Mouse (Mus musculus) neural tube, embryonic 15.5 days (tissue): ENCODE measurements around the gene Btbd6. TPM values are rescaled to one million over a fixed set of nuclear protein-coding genes. Genes with fewer than 3 reads are reported as not detected.
A peak's percentile ranks its signal among the peaks of the same experiment; 100 is the strongest.

Experiments used
- ATAC-seq: fragments of 200-750 bp; cut with Nextera tagmentation; 2 replicates; pipeline ENCODE4 v1.8.0; 2017; ENCODE audit warnings: mild to moderate bottlenecking, moderate TSS enrichment, moderate library complexity; ENCODE audit not compliant: low FRiP score
- H3K27ac ChIP-seq: fragments of 300-500 bp; sonication (generic); replicated peaks from 2 replicates; pipeline ENCODE4 v1.5.1; 2015; ENCODE audit warnings: mild to moderate bottlenecking, inconsistent platforms
- H3K27me3 ChIP-seq: fragments of 300-500 bp; sonication (generic); replicated peaks from 2 replicates; pipeline ENCODE4 v1.6.1; 2015; ENCODE audit warnings: inconsistent platforms
- H3K36me3 ChIP-seq: fragments of 300-500 bp; sonication (generic); 2 replicates; pipeline ENCODE4 v1.6.1; 2015; ENCODE audit warnings: inconsistent platforms
- H3K4me1 ChIP-seq: fragments of 300-500 bp; sonication (generic); 2 replicates; pipeline ENCODE4 v1.6.1; 2015; ENCODE audit warnings: inconsistent platforms
- H3K4me2 ChIP-seq: fragments of 300-500 bp; sonication (generic); 2 replicates; pipeline ENCODE4 v1.6.1; 2015; ENCODE audit warnings: inconsistent platforms, mild to moderate bottlenecking, moderate library complexity
- H3K4me3 ChIP-seq: fragments of 300-500 bp; sonication (generic); replicated peaks from 2 replicates; pipeline ENCODE4 v1.5.1; 2015; ENCODE audit warnings: mild to moderate bottlenecking, inconsistent platforms
- H3K9ac ChIP-seq: fragments of 300-500 bp; sonication (generic); replicated peaks from 2 replicates; pipeline ENCODE4 v1.6.1; 2015; ENCODE audit warnings: mild to moderate bottlenecking, inconsistent platforms
- H3K9me3 ChIP-seq: fragments of 300-500 bp; sonication (generic); replicated peaks from 2 replicates; pipeline ENCODE4 v1.6.1; 2016; ENCODE audit warnings: inconsistent platforms
- WGBS: fragments of 180-500 bp; shearing (Covaris S2); methylation state at CpG from one replicate; pipeline ENCODE4 v1.1.7; 2015; ENCODE audit warnings: mixed read lengths; 5-methylcytosine and 5-hydroxymethylcytosine counted together
- polyA plus RNA-seq: library from polyadenylated mRNA; unstranded; fragments of >200 nt; fragmentation: Nextera tagmentation; extraction: Ambion mirVana; gene quantifications from 2 replicates; pipeline ENCODE4 v1.2.1, GENCODE M21; 2015

The Btbd6 gene
- polyA plus RNA-seq, 1 experiment from 2014 or later, result 50.0 TPM

GRCm38 (mm10) chr12:112990706-112991405, 14.6 kb downstream of the Btbd6 start:
- Histone ChIP-seq H3K4me1 (no peaks in the 10 kb centered on the region), H3K27me3 (no peaks in the 10 kb centered on the region), H3K9ac (no peak overlapping the region), H3K4me2 (no peak overlapping the region), H3K4me3 (no peak overlapping the region), H3K27ac (no peak overlapping the region), H3K9me3 (no peaks in the 10 kb centered on the region), H3K36me3 (peaks cover 40% of the 10 kb centered on the region)
- no peak for ATAC-seq
- WGBS, result 92% methylated on average over 5 of the region's 5 CpGs

- ATAC-seq, result no peak
- no peaks in the 10 kb centered on the region for H3K27me3 ChIP-seq
- WGBS, result 88% methylated on average over 2 of the region's 2 CpGs
- no peak overlapping the region for H3K9ac ChIP-seq
- H3K4me1 ChIP-seq, result no peaks in the 10 kb centered on the region
- H3K4me2 ChIP-seq, result no peak overlapping the region
- H3K36me3 ChIP-seq, result peaks cover 34% of the 10 kb centered on the region
- H3K4me3 ChIP-seq, result no peak overlapping the region
- no peaks in the 10 kb centered on the region for H3K9me3 ChIP-seq
- no peak overlapping the region for H3K27ac ChIP-seq
Measured at GRCm38 (mm10) chr12:112991444-112991843, 15.2 kb downstream of the Btbd6 start.

GRCm38 (mm10) chr12:112994153-112994552, 17.9 kb downstream of the Btbd6 start:
- H3K9ac ChIP-seq, result no peak overlapping the region

GRCm38 (mm10) chr12:112999569-113000293, 23.4 kb downstream of the Btbd6 start:
- peak; percentile 12 for ATAC-seq
- Histone ChIP-seq H3K4me3 (peak overlapping the region; percentile 89), H3K4me2 (peak overlapping the region; percentile 85), H3K27me3 (no peaks in the 10 kb centered on the region), H3K27ac (peak overlapping the region; percentile 96), H3K9me3 (no peaks in the 10 kb centered on the region), H3K4me1 (peaks cover 29% of the 10 kb centered on the region), H3K9ac (peak overlapping the region; percentile 96), H3K36me3 (no peaks in the 10 kb centered on the region)
- WGBS, result 1% methylated on average over 56 of the region's 56 CpGs

More at GRCm38 (mm10) chr12:112994153-112994552, 17.9 kb downstream of the Btbd6 start:
- no peak for ATAC-seq
- Histone ChIP-seq H3K27me3 (no peaks in the 10 kb centered on the region), H3K36me3 (peaks cover 16% of the 10 kb centered on the region; the same call in 1 of the 2 replicates), H3K9me3 (no peaks in the 10 kb centered on the region), H3K4me3 (no peak overlapping the region), H3K27ac (no peak overlapping the region), H3K4me2 (no peak overlapping the region), H3K4me1 (peaks cover 20% of the 10 kb centered on the region)
- WGBS, result 89% methylated on average over 4 of the region's 4 CpGs

GRCm38 (mm10) chr12:113000294-113001132, 24.2 kb downstream of the Btbd6 start, which contains the start of gene Brf1:
Brf1 (minus strand) TSS chr12:113000704.
- no peaks in the 10 kb centered on the region for H3K36me3 ChIP-seq
- peak within 1 kb of the TSS; percentile 96 for H3K9ac ChIP-seq
- H3K4me3 ChIP-seq, result peak within 1 kb of the TSS; percentile 89
- peaks cover 29% of the 10 kb centered on the region for H3K4me1 ChIP-seq
- 0% methylated on average over 66 of the region's 96 CpGs for WGBS
- H3K27me3 ChIP-seq, result no peaks in the 10 kb centered on the region
- peak within 1 kb of the TSS; percentile 96 for H3K27ac ChIP-seq
- ATAC-seq, result peak; percentile 99
- peak within 1 kb of the TSS; percentile 85 for H3K4me2 ChIP-seq
- no peaks in the 10 kb centered on the region for H3K9me3 ChIP-seq

GRCm38 (mm10) chr12:113001133-113001474, 24.8 kb downstream of the Btbd6 start:
- ATAC-seq, result peak; percentile 45; the same call in 1 of the 2 replicates
- WGBS, result 9% methylated on average over 5 of the region's 5 CpGs
- no peaks in the 10 kb centered on the region for H3K36me3 ChIP-seq

GRCm38 (mm10) chr12:113002667-113003066, 26.4 kb downstream of the Btbd6 start:
- Histone ChIP-seq H3K4me2 (no peak overlapping the region), H3K27me3 (no peaks in the 10 kb centered on the region), H3K36me3 (no peaks in the 10 kb centered on the region), H3K4me1 (peaks cover 22% of the 10 kb centered on the region), H3K9me3 (no peaks in the 10 kb centered on the region), H3K27ac (no peak overlapping the region), H3K4me3 (no peak overlapping the region), H3K9ac (no peak overlapping the region)
- 37% methylated on average over 2 of the region's 2 CpGs for WGBS
- ATAC-seq, result no peak

More at GRCm38 (mm10) chr12:113001133-113001474, 24.8 kb downstream of the Btbd6 start:
- H3K4me2 ChIP-seq, result peak overlapping the region; percentile 85
- H3K4me3 ChIP-seq, result peak overlapping the region; percentile 89
- peaks cover 29% of the 10 kb centered on the region for H3K4me1 ChIP-seq
- peak overlapping the region; percentile 96 for H3K9ac ChIP-seq
- H3K27ac ChIP-seq, result peak overlapping the region; percentile 96
- H3K27me3 ChIP-seq, result no peaks in the 10 kb centered on the region
- no peaks in the 10 kb centered on the region for H3K9me3 ChIP-seq

GRCm38 (mm10) chr12:113004011-113004410, 27.7 kb downstream of the Btbd6 start:
- no peak overlapping the region for H3K9ac ChIP-seq
- H3K27me3 ChIP-seq, result no peaks in the 10 kb centered on the region
- peaks cover 10% of the 10 kb centered on the region for H3K4me1 ChIP-seq
- H3K36me3 ChIP-seq, result no peaks in the 10 kb centered on the region
- ATAC-seq, result no peak
- no peaks in the 10 kb centered on the region for H3K9me3 ChIP-seq
- no peak overlapping the region for H3K27ac ChIP-seq
- 89% methylated on average over 8 of the region's 8 CpGs for WGBS
- no peak overlapping the region for H3K4me3 ChIP-seq
- H3K4me2 ChIP-seq, result no peak overlapping the region

- H3K4me1 ChIP-seq, result peaks cover 6% of the 10 kb centered on the region
- H3K9me3 ChIP-seq, result no peaks in the 10 kb centered on the region
- no peak overlapping the region for H3K4me3 ChIP-seq
- 32% methylated on average over 4 of the region's 4 CpGs for WGBS
- H3K4me2 ChIP-seq, result no peak overlapping the region
- no peaks in the 10 kb centered on the region for H3K36me3 ChIP-seq
- no peak for ATAC-seq
- H3K27me3 ChIP-seq, result no peaks in the 10 kb centered on the region
- H3K27ac ChIP-seq, result no peak overlapping the region
- no peak overlapping the region for H3K9ac ChIP-seq
Measured at GRCm38 (mm10) chr12:113004993-113005392, 28.7 kb downstream of the Btbd6 start.

- WGBS, result 89% methylated on average over 6 of the region's 6 CpGs
- no peak for ATAC-seq
- H3K9ac ChIP-seq, result no peak overlapping the region
- H3K27me3 ChIP-seq, result no peaks in the 10 kb centered on the region
- no peaks in the 10 kb centered on the region for H3K9me3 ChIP-seq
- no peak overlapping the region for H3K27ac ChIP-seq
- peaks cover 42% of the 10 kb centered on the region for H3K4me1 ChIP-seq
- H3K4me2 ChIP-seq, result no peak overlapping the region
- H3K4me3 ChIP-seq, result no peak overlapping the region
- H3K36me3 ChIP-seq, result no peaks in the 10 kb centered on the region
Measured at GRCm38 (mm10) chr12:113011702-113012360, 35.5 kb downstream of the Btbd6 start.

- H3K36me3 ChIP-seq, result no peaks in the 10 kb centered on the region
- H3K27ac ChIP-seq, result no peak overlapping the region; the same call in 1 of the 2 replicates
- 84% methylated on average over 5 of the region's 5 CpGs for WGBS
- H3K4me1 ChIP-seq, result peaks cover 47% of the 10 kb centered on the region
- ATAC-seq, result no peak
- H3K9me3 ChIP-seq, result no peaks in the 10 kb centered on the region
- no peak overlapping the region for H3K4me3 ChIP-seq
- H3K27me3 ChIP-seq, result no peaks in the 10 kb centered on the region
- H3K4me2 ChIP-seq, result no peak overlapping the region
- no peak overlapping the region for H3K9ac ChIP-seq
Measured at GRCm38 (mm10) chr12:113012443-113012842, 36.2 kb downstream of the Btbd6 start.
